Mouse (Mus musculus): ENCODE measurements around the gene Paqr9.

DNA sequence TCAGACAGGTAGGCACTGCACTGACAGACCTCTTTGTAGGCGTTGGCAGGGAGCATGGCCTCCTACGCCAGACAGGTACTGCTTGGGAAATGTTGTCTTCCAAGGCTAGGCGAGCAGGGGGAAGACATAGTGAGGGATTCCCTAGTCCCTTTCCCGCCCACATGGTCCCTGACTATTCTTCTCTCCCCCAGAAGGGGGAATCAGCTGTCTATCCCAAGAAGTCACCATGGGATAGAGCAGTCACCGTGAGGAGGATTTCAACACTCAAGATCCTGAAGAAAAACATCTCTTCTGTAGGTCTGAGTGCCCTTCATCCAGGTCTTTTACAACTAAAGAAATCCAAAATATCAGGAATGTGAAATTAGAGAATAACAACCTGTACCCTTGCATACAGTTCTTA, 47.7 kb downstream of the Paqr9 start:
- 0 out of 2 replicates have a peak, but pooled peaks have one; percentile 10 for TF ChIP-seq CTCF (conservative IDR thresholded peaks at IDR 0.05; ENCODE audit: insufficient read depth, insufficient read length, low read depth, low read length)
- TF ChIP-seq POLR2A (IDR thresholded peaks at IDR 0.05; ENCODE audit: low read depth, low read length): no peak

Data from kidney, adult 2 months (tissue).